In genomic region chrX:51919091-51919490, GRCm38 (mm10) we compare ENCODE assay signal across 23 mouse cellular contexts. TPM values are rescaled to one million over a fixed set of nuclear protein-coding genes. Genes with fewer than 3 reads are reported as not detected.
"Had no signal": no experiment of that assay in that cellular context is flagged by ENCODE, and none has a peak within 500 bp of the region (broad histone marks: within the 10 kb centered on the region; RNA-seq: fewer than 3 reads in every experiment).

No protein-coding gene starts in this region.

- H3K27ac ChIP-seq: neural tube, embryonic 13.5 days; neural tube, embryonic 15.5 days; stomach, embryonic 15.5 days; stomach, postnatal 0 days had no signal

- H3K9me3 ChIP-seq: neural tube, embryonic 13.5 days; neural tube, embryonic 15.5 days; stomach, embryonic 15.5 days had no signal

- H3K4me1 ChIP-seq: neural tube, embryonic 13.5 days; neural tube, embryonic 15.5 days; stomach, embryonic 15.5 days had no signal

- H3K36me3 ChIP-seq: neural tube, embryonic 13.5 days; neural tube, embryonic 15.5 days; stomach, embryonic 15.5 days had no signal

- DNase-seq: retina, postnatal 1 day; right cerebral cortex, adult 18-20 months; right cerebral cortex, postnatal 14 days; right cerebral cortex, postnatal 25 days; right cerebral cortex, postnatal 4 days; spleen, adult 18-20 months; thymus, adult 18-20 months; thymus, adult 2 months; thymus, postnatal 14 days; thymus, postnatal 25 days; thymus, postnatal 36 days; thymus, postnatal 4 days had no signal

- H3K4me2 ChIP-seq: neural tube, embryonic 13.5 days; neural tube, embryonic 15.5 days; stomach, embryonic 15.5 days had no signal

- H3K9ac ChIP-seq: neural tube, embryonic 13.5 days; neural tube, embryonic 15.5 days; stomach, embryonic 15.5 days had no signal

- H3K27me3 ChIP-seq: neural tube, embryonic 13.5 days; neural tube, embryonic 15.5 days; stomach, embryonic 15.5 days had no signal

- H3K4me3 ChIP-seq: neural tube, embryonic 13.5 days; neural tube, embryonic 15.5 days; stomach, embryonic 15.5 days had no signal

RNA-seq across cellular contexts. Expression of gene 1700080O16Rik, which starts 53.5 kb away (rescaled TPM):
- polyA plus RNA-seq: neural tube, embryonic 13.5 days; neural tube, embryonic 14.5 days; neural tube, embryonic 15.5 days; small intestine, adult 2 months; spleen, adult 2 months; stomach, embryonic 14.5 days; stomach, embryonic 15.5 days; stomach, embryonic 16.5 days; stomach, postnatal 0 days; thymus, postnatal 0 days; urinary bladder, adult 2 months had no signal
